Mouse (Mus musculus) cortical plate, adult 2 months (tissue): ENCODE data around the gene Zbtb20.

Experiments used
- CTCF ChIP-seq: fragments of 200-500 bp; IDR thresholded peaks from 2 replicates; pipeline ENCODE4 v1.5.1; 2011; ENCODE audit warnings: mild to moderate bottlenecking, control low read depth, low read length; ENCODE audit not compliant: insufficient read depth; ENCODE audit errors: extremely low read depth
- POLR2A ChIP-seq: fragments of 200-500 bp; IDR thresholded peaks from 2 replicates; pipeline ENCODE4 v1.6.1; 2011; ENCODE audit warnings: mild to moderate bottlenecking, low read length, control low read depth; ENCODE audit not compliant: insufficient read depth; ENCODE audit errors: extremely low read depth

DNA sequence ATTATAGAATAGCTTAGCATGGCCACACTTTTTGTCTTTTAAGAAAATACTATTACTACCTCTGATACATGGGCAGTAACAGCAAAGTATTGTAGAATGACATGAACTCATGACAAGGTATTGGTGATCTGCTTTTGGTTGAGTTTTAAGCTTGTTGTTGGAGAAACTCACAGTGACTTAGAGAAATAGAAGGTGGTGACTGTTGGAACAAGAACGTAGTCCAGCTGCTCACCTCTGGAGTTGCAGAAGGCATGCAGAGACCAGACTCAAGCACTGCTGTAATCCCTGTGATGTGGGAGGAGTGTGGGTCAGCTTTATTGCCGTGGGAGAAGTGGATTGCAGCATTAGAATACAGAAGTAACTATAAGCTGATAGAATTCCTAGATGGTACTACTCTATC, 361.9 kb downstream of the Zbtb20 start:
- TF ChIP-seq POLR2A (no peak), CTCF (no peak)
